Mouse (Mus musculus) liver, embryonic 14.5 days (tissue): ENCODE measurements at regions not wholly inside any gene's neighbourhood (a gene's known extent, or its start where the extent isn't known, plus 50 kb on each side); places are given as distances from the start of the nearest gene placed in this dataset.

Experiments used
- ATAC-seq: fragments of 200-750 bp; cut with Nextera tagmentation; 2 replicates; pipeline ENCODE4 v1.8.0; 2017; ENCODE audit warnings: moderate number of reproducible peaks, mild to moderate bottlenecking, moderate library complexity; ENCODE audit not compliant: insufficient read depth
- DNase-seq, 3 experiments: peaks; one replicate each; pipeline ENCODE4 v3.0.0-alpha.2; 2012 to 2013; ENCODE audit warnings: low read depth in 3 of 3, low spot score in 3 of 3
- H3K27ac ChIP-seq: fragments of 300-500 bp; sonication (generic); 2 replicates; pipeline ENCODE4 v1.5.1; 2014; ENCODE audit warnings: moderate library complexity, mild to moderate bottlenecking, control low read depth, inconsistent platforms
- H3K27me3 ChIP-seq: fragments of 300-500 bp; sonication (generic); 2 replicates; pipeline ENCODE4 v1.6.1; 2014; ENCODE audit warnings: mild to moderate bottlenecking, low read length, moderate library complexity; ENCODE audit not compliant: control insufficient read depth, insufficient read depth
- H3K36me3 ChIP-seq: fragments of 300-500 bp; sonication (generic); replicated peaks from 2 replicates; pipeline ENCODE4 v1.6.1; 2014; ENCODE audit warnings: low read depth; ENCODE audit not compliant: control insufficient read depth, insufficient read depth
- H3K4me1 ChIP-seq, 2 experiments: fragments of 200-500 bp in 1 of 2; fragments of 300-500 bp in 1 of 2; sonication (generic) in 1 of 2; replicated peaks; 2 replicates each; pipeline ENCODE4 v1.6.1; 2012 to 2014; ENCODE audit warnings: antibody characterized with exemption in 1 of 2, inconsistent platforms in 1 of 2, low read length in 1 of 2; ENCODE audit not compliant: control insufficient read depth in 2 of 2, insufficient read depth in 2 of 2
- H3K4me2 ChIP-seq: fragments of 300-500 bp; sonication (generic); 2 replicates; pipeline ENCODE4 v1.6.1; 2014; ENCODE audit warnings: low read depth, mild to moderate bottlenecking, control low read depth, moderate library complexity
- H3K4me3 ChIP-seq, 2 experiments: fragments of 200-500 bp in 1 of 2; fragments of 300-500 bp in 1 of 2; sonication (generic) in 1 of 2; 2 replicates each; pipeline ENCODE4 v1.5.1; 2012 to 2014; ENCODE audit warnings: low read depth in 2 of 2, low read length in 2 of 2, mild to moderate bottlenecking in 2 of 2, control low read depth in 1 of 2, inconsistent platforms in 1 of 2, moderate library complexity in 1 of 2; ENCODE audit not compliant: insufficient read depth in 1 of 2
- H3K9ac ChIP-seq: fragments of 300-500 bp; sonication (generic); replicated peaks from 2 replicates; pipeline ENCODE4 v1.6.1; 2014; ENCODE audit warnings: mild to moderate bottlenecking, control low read depth, moderate library complexity
- H3K9me3 ChIP-seq: fragments of 300-500 bp; sonication (generic); 2 replicates; pipeline ENCODE4 v1.6.1; 2016; ENCODE audit warnings: low read length, mixed read lengths; ENCODE audit not compliant: control insufficient read depth
- CTCF ChIP-seq: IDR thresholded peaks from 2 replicates; pipeline ENCODE4 v1.5.1; 2016; ENCODE audit warnings: antibody characterized with exemption, low read depth, control low read depth
- EP300 ChIP-seq: IDR thresholded peaks from 2 replicates; pipeline ENCODE4 v1.6.1; 2016; ENCODE audit warnings: antibody characterized with exemption, low read depth
- WGBS: fragments of 180-500 bp; shearing (Covaris S2); extraction: QIAGEN DNeasy Blood & Tissue Kit; methylation state at CpG from one replicate; pipeline ENCODE4 v1.1.7; 2014; ENCODE audit not compliant: insufficient replicate concordance; 5-methylcytosine and 5-hydroxymethylcytosine counted together

DNA sequence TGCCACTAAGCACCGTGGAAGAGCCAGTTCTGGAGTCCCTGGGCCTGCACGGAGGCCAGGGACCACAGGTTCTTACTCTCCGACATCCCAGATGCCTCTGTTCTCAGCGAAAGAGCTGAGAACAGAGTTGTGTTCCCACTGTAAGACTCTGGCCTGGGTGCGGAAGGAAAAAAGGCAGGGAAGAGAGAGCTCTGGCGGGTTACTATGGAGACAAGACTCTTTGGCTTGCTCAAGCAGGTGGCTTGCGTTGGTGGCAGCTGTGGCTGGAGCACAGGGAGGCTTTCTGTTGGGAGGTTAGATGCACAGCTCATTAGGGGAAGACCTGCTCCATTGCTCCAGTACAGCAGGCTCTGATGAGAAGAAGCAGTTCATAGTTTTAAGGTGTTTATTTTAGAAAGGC lies 618.3 kb downstream of the Gm6685 start:
- no peak for TF ChIP-seq EP300
- no peak for TF ChIP-seq CTCF
- ATAC-seq: no peak
- no peak for DNase-seq
- Histone ChIP-seq H3K9ac (no peak overlapping the region), H3K27me3 (no peaks in the 10 kb centered on the region), H3K4me1 (no peaks in the 10 kb centered on the region), H3K4me2 (no peak overlapping the region), H3K27ac (no peak overlapping the region), H3K4me3 (no peak overlapping the region), H3K36me3 (no peaks in the 10 kb centered on the region), H3K9me3 (no peaks in the 10 kb centered on the region)
- WGBS: 53% methylated on average over 7 of the region's 7 CpGs

DNA sequence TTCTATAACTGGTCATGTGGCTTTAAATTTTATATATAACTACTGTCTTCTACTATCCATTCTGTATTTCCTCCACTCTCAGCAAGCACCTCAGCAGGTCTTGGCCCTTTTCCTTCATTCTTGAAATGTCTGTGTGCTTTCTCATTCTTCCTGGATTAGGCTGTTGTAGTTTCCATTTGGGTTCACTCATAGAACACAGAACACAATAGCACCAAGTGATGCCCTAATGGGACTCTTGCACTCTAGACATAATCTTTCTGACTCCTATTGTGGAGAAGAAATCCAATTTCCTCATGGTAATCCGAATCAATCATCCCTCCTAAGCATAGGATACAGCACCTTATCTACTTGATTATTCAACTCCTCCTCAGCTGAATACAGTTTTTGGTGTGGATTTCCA lies 667.2 kb downstream of the Gm6685 start:
- WGBS: 37% methylated on average over 1 of the region's 1 CpGs
- DNase-seq (no peak), ATAC-seq (no peak)
- Histone ChIP-seq H3K27me3 (no peaks in the 10 kb centered on the region), H3K4me2 (no peak overlapping the region), H3K9ac (no peak overlapping the region), H3K9me3 (no peaks in the 10 kb centered on the region), H3K27ac (no peak overlapping the region), H3K4me1 (no peaks in the 10 kb centered on the region), H3K36me3 (no peaks in the 10 kb centered on the region), H3K4me3 (no peak overlapping the region)
- TF ChIP-seq EP300 (no peak), CTCF (no peak)
